Mouse (Mus musculus): Measurements from ENCODE around the gene Coro2b.
A peak's percentile ranks its signal among the peaks of the same experiment; 100 is the strongest.

Gene Coro2b

DNA sequence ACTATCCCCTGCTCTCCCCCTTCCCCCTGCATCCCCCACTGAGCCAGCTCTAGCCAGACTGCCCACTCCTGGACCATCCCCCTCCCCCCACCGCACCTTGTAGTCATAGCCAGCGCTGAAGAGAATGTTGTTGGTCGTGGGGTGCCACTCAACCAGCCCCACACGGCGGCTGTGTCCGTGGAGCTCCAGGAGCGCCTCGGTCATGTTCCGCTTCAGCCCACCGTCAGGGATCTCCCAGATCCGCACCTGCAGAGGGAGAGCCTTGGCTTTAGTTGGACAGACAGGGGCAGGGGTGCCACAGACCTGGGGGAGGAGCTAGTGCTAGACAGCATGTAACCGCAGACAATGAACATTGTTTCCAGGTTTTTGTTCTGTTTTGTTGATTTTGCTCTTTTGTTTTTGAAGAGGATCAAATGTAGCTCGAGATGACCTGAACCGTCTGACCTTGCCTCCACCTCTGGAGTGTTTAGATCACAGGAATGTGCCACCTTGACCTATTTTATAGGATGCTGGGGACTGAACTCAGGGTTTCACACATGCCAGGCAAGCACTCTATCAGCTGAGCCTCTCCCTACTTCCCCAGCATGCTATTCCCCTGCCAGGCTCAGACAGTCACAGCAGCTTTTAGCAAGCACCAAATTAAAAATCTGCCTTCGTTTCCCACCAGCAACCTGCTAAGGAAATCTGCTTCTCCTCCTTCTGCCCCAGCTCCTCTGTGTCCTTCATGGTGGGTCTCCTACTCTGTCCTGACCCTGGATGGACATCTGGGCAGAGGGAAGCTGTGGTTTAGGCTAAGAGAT lies 104.4 kb downstream of the Coro2b start:
- DNase-seq: no peak

GRCm38 (mm10) chr9:62430741-62431140 lies 106.1 kb downstream of the Coro2b start:
- DNase-seq: no peak

DNA sequence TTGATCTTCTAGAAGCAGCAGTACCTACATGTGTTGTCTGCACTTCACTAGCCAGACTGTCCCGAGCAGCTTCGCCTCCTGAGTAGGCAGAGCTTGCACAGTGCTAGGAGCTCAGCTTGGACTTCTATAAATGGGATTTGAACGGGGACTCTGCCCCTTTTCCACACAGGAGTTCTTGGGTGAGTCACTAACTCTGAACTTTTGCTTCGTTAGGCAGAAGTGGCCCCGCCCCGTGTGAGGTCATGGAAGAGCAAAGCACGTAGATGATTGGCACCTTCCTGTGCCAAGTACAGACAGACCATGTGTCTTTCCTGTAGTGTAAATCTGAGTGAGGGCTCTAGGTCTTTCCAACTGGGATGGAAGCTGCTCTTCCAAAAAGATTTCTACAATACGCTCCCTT lies 109.8 kb downstream of the Coro2b start:
- peak; percentile 73 for DNase-seq

GRCm38 (mm10) chr9:62426531-62426930 lies 110.3 kb downstream of the Coro2b start:
- DNase-seq: no peak

DNA sequence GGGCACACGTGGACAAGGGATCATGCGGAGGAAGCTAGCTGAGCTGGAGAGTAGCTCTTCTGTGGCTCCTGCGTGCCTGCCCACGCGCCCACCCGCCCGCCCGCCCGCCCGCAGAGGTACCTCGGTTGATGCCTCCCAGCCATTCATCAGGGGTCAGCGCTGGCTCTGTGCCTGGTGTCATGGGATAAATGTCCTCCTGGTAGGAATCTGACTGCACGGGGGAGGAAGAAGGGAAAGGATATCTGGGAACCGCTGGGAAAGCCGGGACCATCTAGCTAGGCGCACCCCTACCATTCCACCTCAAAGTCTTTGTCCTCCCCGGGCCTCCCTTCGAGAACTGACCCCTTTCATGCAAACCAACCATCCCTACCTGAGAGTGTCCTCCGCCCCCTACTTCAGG lies 110.8 kb downstream of the Coro2b start:
- DNase-seq: no peak

- peak; percentile 68 for DNase-seq
Observed at GRCm38 (mm10) chr9:62425265-62425664, 111.6 kb downstream of the Coro2b start.

- no peak for DNase-seq
Observed at GRCm38 (mm10) chr9:62423871-62424270, 113.0 kb downstream of the Coro2b start.

- peak; percentile 49 for DNase-seq
Observed at GRCm38 (mm10) chr9:62422926-62423325, 113.9 kb downstream of the Coro2b start.

DNA sequence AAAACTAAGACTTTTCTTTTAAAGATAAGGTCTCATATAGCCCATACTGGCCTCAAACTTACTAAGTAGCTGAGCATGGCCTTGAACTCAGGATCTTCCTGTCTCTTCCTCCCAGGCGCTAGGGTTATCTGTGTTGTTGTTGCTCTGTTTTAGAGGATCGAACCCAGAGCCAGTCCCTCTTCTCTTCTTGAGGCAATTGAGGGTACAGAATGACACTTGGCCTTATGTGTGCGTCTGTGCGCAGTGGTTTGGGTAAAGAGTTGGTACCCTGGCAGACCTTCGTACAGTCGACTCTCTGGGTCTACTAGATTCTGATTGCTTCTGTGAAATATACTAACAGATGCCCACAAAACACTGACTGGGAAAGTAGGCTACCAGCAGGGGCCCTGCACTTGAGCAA lies 114.9 kb downstream of the Coro2b start:
- DNase-seq: no peak

- DNase-seq: peak; percentile 95
Observed at GRCm38 (mm10) chr9:62421027-62421426, 115.8 kb downstream of the Coro2b start.

DNA sequence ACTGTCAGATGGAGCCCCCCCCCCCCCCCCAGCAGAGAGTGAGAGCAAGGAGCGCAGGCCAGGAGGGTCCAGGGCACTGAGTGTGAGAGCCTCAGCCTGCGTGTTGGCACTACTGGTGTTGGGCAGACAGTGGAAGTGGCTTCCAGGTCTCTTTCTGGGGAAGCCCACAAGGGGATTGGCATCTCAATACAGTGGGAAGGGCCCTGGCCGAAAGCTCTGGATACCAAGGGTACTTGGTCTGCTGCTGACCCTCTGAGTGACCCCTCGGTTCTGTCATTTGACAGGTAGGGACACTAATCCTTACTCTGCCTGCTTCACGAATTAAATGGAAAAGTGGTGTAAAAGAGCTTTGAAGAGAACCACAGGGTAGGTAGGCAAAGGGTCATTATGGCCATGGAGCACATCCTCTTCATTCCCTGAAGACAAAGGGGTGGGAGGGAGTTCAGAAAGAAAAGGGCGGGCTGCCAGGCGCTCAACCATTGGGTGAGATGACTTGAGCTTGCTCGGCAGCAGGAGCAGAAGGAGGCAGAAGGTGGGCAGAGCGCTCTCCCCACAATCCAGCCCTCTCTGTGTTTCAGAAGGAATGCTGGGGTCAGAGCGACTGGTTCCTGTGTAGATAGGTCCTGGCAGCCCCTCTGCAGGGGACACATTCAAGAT lies 116.5 kb downstream of the Coro2b start:
- DNase-seq: peak; percentile 63

GRCm38 (mm10) chr9:62418742-62419141 lies 118.1 kb downstream of the Coro2b start:
- DNase-seq: no peak

DNA sequence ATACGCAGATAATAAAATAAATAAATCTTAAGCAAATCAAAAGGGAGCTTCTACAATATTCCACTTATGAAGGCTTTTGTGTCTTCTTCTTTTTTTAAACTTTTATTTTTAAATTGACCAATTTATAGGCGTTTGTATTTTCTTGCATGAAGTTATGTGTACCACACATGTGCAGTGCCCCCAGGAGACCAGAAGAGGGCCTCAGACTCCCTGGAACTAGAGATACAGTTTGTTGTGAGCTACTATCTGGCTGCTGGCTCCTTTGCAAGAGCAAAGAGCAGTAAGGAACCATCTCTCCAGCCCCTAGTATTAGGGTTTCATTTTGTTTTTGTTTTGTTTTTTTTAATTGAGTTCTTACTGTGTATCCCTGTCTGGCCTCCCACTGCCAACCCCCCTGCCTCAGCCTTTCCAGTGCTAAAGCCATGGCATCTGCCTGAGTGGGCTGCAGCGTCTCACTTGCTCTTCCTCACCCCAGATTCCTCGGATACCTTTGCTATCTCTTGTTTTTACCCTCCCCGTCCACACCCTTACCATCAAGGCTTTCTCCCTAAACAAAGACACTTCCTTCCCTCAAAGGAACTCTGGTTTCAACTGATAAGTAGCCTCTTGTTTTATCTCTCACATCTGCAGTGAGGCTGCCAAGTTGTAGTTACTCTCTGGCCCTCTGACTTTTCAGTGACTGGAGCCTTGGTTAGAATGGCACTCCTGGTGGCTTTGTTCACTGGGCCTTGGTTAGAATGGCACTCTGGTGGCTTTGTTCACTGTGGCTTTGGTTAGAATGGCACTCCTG lies 129.3 kb downstream of the Coro2b start:
- peak; percentile 84 for DNase-seq

- no peak for DNase-seq
Observed at GRCm38 (mm10) chr9:62406423-62407013, 130.3 kb downstream of the Coro2b start.

GRCm38 (mm10) chr9:62401589-62401988 lies 135.3 kb downstream of the Coro2b start:
- no peak for DNase-seq

- DNase-seq: no peak
Observed at GRCm38 (mm10) chr9:62400531-62401170, 136.2 kb downstream of the Coro2b start.

DNA sequence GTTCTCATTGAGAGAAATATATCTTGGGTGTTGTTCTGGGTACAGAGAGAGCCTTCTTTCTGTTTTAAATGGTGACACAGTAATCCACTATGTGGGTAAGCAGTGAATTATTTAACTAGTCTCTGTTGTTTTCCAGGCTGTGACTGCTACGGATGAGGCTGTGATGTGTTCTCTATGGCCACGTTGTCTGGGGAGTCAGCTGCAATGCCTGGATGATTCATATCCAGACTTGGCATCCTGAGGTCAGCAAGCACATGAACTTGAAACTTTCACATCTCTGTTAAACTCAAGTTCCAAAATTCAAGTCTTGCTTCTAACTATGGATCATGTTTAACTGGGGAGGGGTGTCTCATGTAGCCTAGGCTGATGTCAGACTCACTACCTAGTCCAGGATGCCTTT lies 142.7 kb downstream of the Coro2b start:
- DNase-seq: no peak

GRCm38 (mm10) chr9:62393531-62393930 lies 143.3 kb downstream of the Coro2b start:
- no peak for DNase-seq

GRCm38 (mm10) chr9:62389735-62390134 lies 147.1 kb downstream of the Coro2b start:
- no peak for DNase-seq

- DNase-seq: no peak
Observed at GRCm38 (mm10) chr9:62385727-62386518, 150.9 kb downstream of the Coro2b start.

- DNase-seq: no peak
Observed at GRCm38 (mm10) chr9:62385062-62385461, 151.8 kb downstream of the Coro2b start.

All from lung, postnatal 36 days (tissue).